Mouse (Mus musculus) testis, adult 2 months (tissue): ENCODE measurements around the gene Ercc1.

Experiments
- CTCF ChIP-seq: fragments of 200-500 bp; IDR thresholded peaks from 2 replicates; pipeline ENCODE4 v1.5.1; 2012; ENCODE audit warnings: low read depth, mild to moderate bottlenecking, inconsistent platforms, low read length, moderate library complexity; ENCODE audit not compliant: control insufficient read depth, insufficient read depth, insufficient replicate concordance
- POLR2A ChIP-seq: fragments of 200-500 bp; IDR thresholded peaks from 2 replicates; pipeline ENCODE4 v1.6.1; 2012; ENCODE audit warnings: low read depth, mild to moderate bottlenecking, inconsistent platforms, low read length, moderate library complexity; ENCODE audit not compliant: control insufficient read depth

- no peak for TF ChIP-seq CTCF
- TF ChIP-seq POLR2A: no peak; the same call in 1 of the 2 replicates
These were observed 58.0 kb downstream of the Ercc1 start for GRCm38 (mm10) chr7:19402535-19403112.
